Mouse (Mus musculus): ENCODE measurements around the gene Ubp1.

Gene Ubp1

GRCm38 (mm10) chr9:114019012-114019762 is 88.5 kb downstream of the Ubp1 start:
- no peak for DNase-seq

- DNase-seq = no peak
Observed at GRCm38 (mm10) chr9:114022141-114022540, 91.4 kb downstream of the Ubp1 start.

GRCm38 (mm10) chr9:114025182-114025581 is 94.4 kb downstream of the Ubp1 start:
- no peak for DNase-seq

- DNase-seq = no peak
Observed at GRCm38 (mm10) chr9:114025846-114026245, 95.1 kb downstream of the Ubp1 start.

GRCm38 (mm10) chr9:114026261-114026934 is 95.7 kb downstream of the Ubp1 start:
- peak; percentile 49 for DNase-seq

All from kidney, adult 9 months (tissue).